Mouse (Mus musculus) skeletal muscle tissue, adult 2 months (tissue): ENCODE measurements around the gene Gm11757.
"Not testable (repeated sequence)": the region's sequence is repeated elsewhere in the genome, so short reads cannot be mapped to it uniquely, and the experiment has no call there.

Experiments used
- DNase-seq: peaks from one replicate; pipeline ENCODE4 v3.0.0-alpha.2; 2012; ENCODE audit warnings: low read depth, low spot score

Gene Gm11757

DNA sequence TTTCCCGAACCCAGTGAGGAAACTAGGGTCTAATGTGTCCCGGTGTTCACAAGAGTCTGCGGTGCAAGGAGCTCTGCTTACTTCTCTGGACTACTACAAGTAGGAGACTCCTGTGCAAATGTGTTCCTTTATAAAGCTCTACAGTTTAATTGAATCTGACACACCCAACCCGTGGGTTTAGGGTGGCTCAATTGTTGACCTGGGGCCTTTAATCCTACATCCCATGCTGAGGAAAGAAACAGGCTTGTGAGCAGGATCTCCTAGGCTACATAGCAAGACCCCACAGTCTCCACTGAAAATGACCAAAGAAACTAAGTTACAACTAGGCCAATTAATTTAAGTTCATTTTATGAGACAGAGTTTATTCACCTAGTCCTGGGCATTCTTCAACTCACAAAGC, at the start of gene Gm11757:
TSS of gene Gm11757 (minus strand) at position 101 of the 400 bp plus-strand sequence.
- DNase-seq, result not testable (repeated sequence)

DNA sequence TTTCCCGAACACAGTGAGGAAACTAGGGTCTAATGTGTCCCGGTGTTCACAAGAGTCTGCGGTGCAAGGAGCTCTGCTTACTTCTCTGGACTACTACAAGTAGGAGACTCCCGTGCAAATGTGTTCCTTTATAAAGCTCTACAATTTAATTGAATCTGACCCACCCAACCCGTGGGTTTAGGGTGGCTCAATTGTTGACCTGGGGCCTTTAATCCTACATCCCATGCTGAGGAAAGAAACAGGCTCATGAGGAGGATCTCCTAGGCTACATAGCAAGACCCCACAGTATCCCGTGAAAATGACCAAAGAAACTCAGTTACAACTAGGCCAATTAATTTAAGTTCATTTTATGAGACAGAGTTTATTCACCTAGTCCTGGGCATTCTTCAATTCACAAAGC, 29.7 kb upstream of the Gm11757 start, which contains the start of gene Gm11756:
TSS of gene Gm11756 (minus strand) at position 101 of the 400 bp plus-strand sequence.
- DNase-seq, result not testable (repeated sequence)

DNA sequence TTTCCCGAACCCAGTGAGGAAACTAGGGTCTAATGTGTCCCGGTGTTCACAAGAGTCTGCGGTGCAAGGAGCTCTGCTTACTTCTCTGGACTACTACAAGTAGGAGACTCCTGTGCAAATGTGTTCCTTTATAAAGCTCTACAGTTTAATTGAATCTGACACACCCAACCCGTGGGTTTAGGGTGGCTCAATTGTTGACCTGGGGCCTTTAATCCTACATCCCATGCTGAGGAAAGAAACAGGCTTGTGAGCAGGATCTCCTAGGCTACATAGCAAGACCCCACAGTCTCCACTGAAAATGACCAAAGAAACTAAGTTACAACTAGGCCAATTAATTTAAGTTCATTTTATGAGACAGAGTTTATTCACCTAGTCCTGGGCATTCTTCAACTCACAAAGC, 14.9 kb upstream of the Gm11757 start, which contains the start of gene Gm13871:
TSS of gene Gm13871 (minus strand) at position 101 of the 400 bp plus-strand sequence.
- DNase-seq, result not testable (repeated sequence)

DNA sequence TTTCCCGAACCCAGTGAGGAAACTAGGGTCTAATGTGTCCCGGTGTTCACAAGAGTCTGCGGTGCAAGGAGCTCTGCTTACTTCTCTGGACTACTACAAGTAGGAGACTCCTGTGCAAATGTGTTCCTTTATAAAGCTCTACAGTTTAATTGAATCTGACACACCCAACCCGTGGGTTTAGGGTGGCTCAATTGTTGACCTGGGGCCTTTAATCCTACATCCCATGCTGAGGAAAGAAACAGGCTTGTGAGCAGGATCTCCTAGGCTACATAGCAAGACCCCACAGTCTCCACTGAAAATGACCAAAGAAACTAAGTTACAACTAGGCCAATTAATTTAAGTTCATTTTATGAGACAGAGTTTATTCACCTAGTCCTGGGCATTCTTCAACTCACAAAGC, 14.7 kb downstream of the Gm11757 start, which contains the start of gene Gm11758:
TSS of gene Gm11758 (minus strand) at position 101 of the 400 bp plus-strand sequence.
- not testable (repeated sequence) for DNase-seq
